Mouse (Mus musculus) cerebellum, adult 2 months (tissue): ENCODE measurements around the gene Rogdi. TPM values are rescaled to one million over a fixed set of nuclear protein-coding genes. Genes with fewer than 3 reads are reported as not detected.
A peak's percentile ranks its signal among the peaks of the same experiment; 100 is the strongest.

Experiments used
- DNase-seq, 2 experiments: peaks; one replicate each; pipeline ENCODE4 v3.0.0; 2021
- H3K27ac ChIP-seq: fragments of 200-500 bp; 2 replicates; pipeline ENCODE4 v1.5.1; 2012; ENCODE audit warnings: low read length, control low read depth, inconsistent platforms; ENCODE audit not compliant: insufficient read depth
- H3K27me3 ChIP-seq: fragments of 200-500 bp; 2 replicates; pipeline ENCODE4 v1.6.1; 2012; ENCODE audit warnings: inconsistent platforms, mild to moderate bottlenecking, low read length, moderate library complexity; ENCODE audit not compliant: control insufficient read depth, insufficient read depth
- H3K4me1 ChIP-seq: fragments of 200-500 bp; 2 replicates; pipeline ENCODE4 v1.6.1; 2011; ENCODE audit warnings: low read length; ENCODE audit not compliant: control insufficient read depth, insufficient read depth
- H3K4me3 ChIP-seq: fragments of 200-500 bp; replicated peaks from 2 replicates; pipeline ENCODE3; 2011; ENCODE audit warnings: mild to moderate bottlenecking, low read depth, low read length, control low read depth; ENCODE audit not compliant: insufficient read depth
- CTCF ChIP-seq: fragments of 200-500 bp; IDR thresholded peaks from 2 replicates; pipeline ENCODE4 v1.5.1; 2011; ENCODE audit warnings: low read depth, mild to moderate bottlenecking, control low read depth, low read length, moderate library complexity, borderline replicate concordance; ENCODE audit not compliant: insufficient read depth
- POLR2A ChIP-seq: fragments of 200-500 bp; IDR thresholded peaks from 2 replicates; pipeline ENCODE4 v1.6.1; 2011; ENCODE audit warnings: low read length, control low read depth, borderline replicate concordance; ENCODE audit not compliant: insufficient read depth
- WGBS: fragments of 180-500 bp; shearing (Covaris S2); methylation state at CpG from one replicate; pipeline ENCODE4 v1.1.7; 2018; 5-methylcytosine and 5-hydroxymethylcytosine counted together
- polyA plus RNA-seq: library from polyadenylated mRNA; depleted of rRNA; stranded (reverse); fragments of >200 nt; gene quantifications from 2 replicates; pipeline ENCODE4 v1.2.3, GENCODE M21; 2012

Gene Rogdi
- polyA plus RNA-seq, 1 experiment, result 274 TPM

DNA sequence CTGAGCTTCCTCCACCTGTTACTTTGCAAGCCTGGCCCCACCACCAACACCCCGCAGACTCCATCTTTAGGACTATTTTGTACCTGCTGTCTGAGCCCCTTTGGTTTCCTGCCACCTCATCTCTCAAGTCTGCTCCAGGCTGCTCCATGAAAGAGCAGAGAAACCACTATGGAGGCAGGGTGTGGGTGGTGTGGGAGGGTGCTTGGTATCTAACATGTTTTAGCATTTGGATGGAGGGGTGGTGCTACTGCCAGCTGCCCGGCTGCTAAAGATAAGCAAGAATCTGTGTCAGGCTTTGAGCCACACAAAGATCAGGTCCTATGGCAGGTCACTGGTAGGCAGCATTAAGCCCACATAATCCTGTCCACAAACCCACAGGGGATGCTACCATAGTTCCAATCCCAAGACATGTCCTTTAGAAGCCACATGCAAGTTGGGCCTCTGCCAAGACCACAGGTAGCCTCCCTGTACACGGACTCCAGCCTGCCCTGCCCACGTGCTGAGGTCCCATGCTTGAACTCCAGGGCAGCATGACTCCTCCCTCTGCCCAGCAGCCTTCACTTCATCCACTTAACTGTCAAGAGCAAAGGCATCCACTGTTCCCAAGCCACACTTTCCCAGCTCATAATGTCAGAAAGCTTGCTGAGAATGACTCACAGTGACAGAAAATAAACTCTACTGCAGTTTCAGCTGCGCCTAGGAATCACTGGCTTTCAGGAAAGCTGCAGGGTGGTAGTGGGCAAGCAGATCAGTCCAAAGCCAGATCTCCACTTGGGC is 34.9 kb downstream of the Rogdi start:
- TF ChIP-seq POLR2A (no peak), CTCF (no peak)
- Histone ChIP-seq H3K4me3 (no peak overlapping the region), H3K27me3 (no peaks in the 10 kb centered on the region), H3K27ac (no peak overlapping the region), H3K4me1 (peaks cover 33% of the 10 kb centered on the region)
- WGBS, result 49% methylated on average over 5 of the region's 5 CpGs
- no peak for DNase-seq

DNA sequence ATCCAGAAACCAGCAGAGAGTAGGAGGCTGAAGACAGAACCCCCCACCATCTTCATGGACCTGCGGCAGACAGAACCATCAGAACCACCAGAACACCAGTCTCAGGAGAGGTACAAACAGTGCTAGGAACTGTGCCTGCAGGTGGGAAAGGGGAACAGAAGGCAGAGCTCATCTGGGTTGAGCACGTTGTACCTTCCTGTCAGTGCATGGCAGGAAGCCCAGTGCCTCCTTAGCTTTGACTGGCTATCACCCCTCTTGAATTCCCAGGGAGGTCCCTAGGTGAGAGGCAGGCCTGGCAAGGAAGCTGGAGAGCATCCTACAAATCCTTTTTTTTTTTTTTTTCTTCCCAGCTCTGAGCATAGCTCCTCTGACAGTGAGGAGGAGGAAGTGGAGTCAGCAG is 37.2 kb downstream of the Rogdi start:
- no peak for TF ChIP-seq POLR2A
- no peak for TF ChIP-seq CTCF
- WGBS, result 8% methylated on average over 2 of the region's 2 CpGs
- Histone ChIP-seq H3K27ac (peak overlapping the region; percentile 19; the same call in 1 of the 2 replicates), H3K4me1 (peaks cover 33% of the 10 kb centered on the region), H3K27me3 (no peaks in the 10 kb centered on the region), H3K4me3 (no peak overlapping the region)
- DNase-seq, result peak; percentile 68 to 78

DNA sequence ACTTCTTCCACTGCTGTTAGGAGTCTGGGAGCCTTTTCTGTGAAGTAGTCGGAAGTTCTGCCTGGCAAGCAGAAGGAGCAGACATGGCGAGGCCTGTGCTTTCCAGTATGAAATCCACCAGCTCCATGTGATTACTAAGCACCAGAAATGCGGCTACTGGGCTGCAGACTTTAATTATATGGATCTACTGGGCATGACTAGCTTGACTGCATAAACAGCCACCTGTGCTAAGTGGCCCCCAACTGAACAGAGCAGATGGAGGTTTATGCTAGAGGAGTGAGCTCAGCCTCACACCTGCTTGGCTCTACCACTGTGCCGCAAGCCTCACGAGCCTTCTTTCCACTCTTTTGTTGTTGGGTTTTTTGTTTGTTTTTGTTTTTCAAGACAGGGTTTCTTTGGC is 38.8 kb downstream of the Rogdi start:
- peak overlapping the region; percentile 39; the same call in 1 of the 2 replicates for H3K27ac ChIP-seq
- H3K4me1 ChIP-seq, result peaks cover 33% of the 10 kb centered on the region
- TF ChIP-seq POLR2A (no peak), CTCF (no peak)
- no peak overlapping the region for H3K4me3 ChIP-seq
- no peaks in the 10 kb centered on the region for H3K27me3 ChIP-seq
- WGBS, result 18% methylated on average over 5 of the region's 5 CpGs
- peak; percentile 66 to 81 for DNase-seq

DNA sequence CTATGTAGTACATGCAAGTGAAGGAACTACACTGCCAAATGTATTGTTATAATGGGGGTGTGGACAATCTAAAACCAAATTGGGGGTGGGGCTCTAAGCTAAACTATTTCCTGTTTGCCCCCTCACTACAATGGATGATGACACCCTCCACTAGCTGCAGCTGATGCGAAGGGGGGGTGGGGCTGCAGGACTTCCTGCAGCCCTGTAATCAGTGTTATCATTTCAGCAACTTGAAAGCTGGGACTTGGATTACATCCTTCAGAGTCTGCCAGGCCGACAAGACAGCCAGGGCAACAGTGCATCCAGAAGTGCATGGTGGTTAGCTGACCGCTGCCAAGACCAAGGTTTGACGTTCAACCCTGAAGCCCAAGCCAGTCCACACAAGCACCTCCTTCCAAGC is 41.7 kb downstream of the Rogdi start:
- no peak for TF ChIP-seq CTCF
- TF ChIP-seq POLR2A, result no peak
- Histone ChIP-seq H3K4me1 (peaks cover 18% of the 10 kb centered on the region), H3K4me3 (no peak overlapping the region), H3K27ac (no peak overlapping the region), H3K27me3 (no peaks in the 10 kb centered on the region)
- DNase-seq, result no peak
- 77% methylated on average over 4 of the region's 4 CpGs for WGBS

DNA sequence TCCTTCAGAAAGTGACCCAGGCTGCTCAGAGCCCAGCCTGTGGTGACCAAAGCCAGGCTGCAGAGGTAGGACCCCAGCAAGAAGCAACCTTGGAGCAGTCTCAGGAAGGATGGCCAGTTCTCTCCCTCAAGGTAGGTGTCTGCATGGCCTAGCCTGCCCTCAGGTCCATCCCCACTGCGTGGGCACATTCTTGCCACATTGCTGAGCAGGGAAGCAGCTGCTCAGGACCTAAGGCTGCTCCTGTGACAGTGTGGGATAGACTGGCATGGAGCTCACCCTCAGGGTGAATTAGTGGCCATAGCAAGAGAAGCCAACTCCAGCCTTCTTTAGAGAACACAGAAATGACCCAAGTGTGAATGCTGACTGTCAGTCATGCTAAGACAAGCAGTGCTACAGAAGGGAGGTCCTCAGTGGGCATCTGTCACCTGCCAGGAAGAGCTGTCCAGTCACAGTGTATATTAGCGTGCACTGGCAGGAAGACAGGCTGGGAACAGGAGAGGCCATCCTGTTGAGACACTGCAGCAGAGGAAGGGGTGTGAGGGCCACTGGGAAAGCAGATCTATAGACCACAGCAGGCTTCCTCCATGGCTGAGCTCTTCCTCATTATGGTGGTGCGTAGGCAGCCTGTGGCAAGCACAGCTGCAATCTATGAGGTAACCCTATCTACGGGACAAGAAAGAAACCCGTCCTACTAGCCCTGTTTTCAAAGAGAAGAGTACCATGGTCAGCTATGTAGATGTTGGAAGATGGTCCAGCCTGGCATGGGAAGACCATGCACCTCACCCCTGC is 44.1 kb downstream of the Rogdi start:
- Histone ChIP-seq H3K4me3 (no peak overlapping the region), H3K4me1 (peaks cover 18% of the 10 kb centered on the region), H3K27me3 (no peaks in the 10 kb centered on the region), H3K27ac (no peak overlapping the region)
- no peak for DNase-seq
- TF ChIP-seq CTCF (no peak), POLR2A (no peak)
- WGBS, result 83% methylated on average over 5 of the region's 5 CpGs

DNA sequence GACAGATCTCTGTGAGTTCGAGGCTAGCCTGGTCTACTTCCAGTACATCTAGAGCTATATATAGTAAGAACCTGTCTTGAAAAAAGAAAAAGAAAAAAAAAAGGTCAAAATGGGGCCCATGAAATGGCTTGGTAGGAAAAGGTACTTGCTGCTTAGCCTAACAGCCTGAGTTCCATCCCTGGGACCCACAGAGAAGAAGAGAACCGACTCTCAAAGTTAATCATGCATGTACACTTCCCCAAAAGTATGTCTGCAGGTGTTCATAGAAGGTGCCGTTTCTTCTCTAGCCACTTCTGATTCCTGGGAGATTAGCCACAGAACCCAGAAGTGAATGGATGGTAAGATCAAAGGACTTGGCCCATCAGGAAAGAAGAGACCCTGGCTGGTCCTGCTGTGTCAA is 44.9 kb downstream of the Rogdi start:
- H3K27me3 ChIP-seq, result no peaks in the 10 kb centered on the region
- no peak for DNase-seq
- TF ChIP-seq POLR2A, result no peak
- no peak for TF ChIP-seq CTCF
- H3K27ac ChIP-seq, result no peak overlapping the region
- no peak overlapping the region for H3K4me3 ChIP-seq
- WGBS, result 83% methylated on average over 3 of the region's 3 CpGs
- peaks cover 14% of the 10 kb centered on the region for H3K4me1 ChIP-seq

DNA sequence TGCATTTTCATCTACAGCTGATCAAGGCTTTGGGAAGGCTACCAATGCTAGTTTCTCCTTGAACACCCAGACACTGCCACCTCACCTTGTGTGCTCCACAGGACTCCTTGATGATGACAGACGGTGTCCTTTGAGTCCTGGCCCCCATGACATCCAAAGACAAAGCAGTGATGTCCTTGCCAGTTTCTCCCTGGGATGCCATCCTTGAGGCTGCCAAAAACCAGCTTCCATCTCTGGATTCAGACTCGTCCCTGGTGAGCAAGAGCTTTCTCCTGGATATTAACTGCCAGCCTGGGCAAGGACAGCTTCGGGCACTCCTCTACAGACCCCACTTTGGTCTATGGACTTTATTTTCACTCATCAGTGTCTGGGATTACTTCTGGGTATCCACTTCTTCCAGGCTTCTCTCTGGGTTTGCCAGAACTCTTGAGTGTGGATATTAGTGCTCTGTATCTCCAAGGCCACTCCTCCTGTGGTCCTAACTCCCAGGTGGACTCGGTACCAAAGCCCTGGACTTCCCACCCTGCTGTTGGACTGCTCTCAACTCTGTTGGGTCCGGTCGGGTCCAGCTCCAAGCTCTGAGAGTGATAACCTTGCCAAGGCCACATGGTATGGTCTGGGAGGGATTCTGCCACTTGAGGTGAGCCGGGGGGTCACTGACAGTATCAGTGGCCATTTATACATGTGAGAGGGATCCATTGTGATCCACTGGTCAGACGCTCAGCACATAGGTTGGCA is 47.8 kb downstream of the Rogdi start:
- Histone ChIP-seq H3K4me1 (peaks cover 14% of the 10 kb centered on the region), H3K27ac (peak overlapping the region; percentile 1), H3K4me3 (no peak overlapping the region), H3K27me3 (no peaks in the 10 kb centered on the region)
- TF ChIP-seq POLR2A (no peak), CTCF (no peak)
- 32% methylated on average over 8 of the region's 8 CpGs for WGBS
- DNase-seq, result peak; percentile 56 to 64
